Mouse (Mus musculus) midbrain, postnatal 0 days (tissue): Measurements from ENCODE around the gene Dbndd1. TPM values are rescaled to one million over a fixed set of nuclear protein-coding genes. Genes with fewer than 3 reads are reported as not detected.

ENCODE experiments used
- ATAC-seq: fragments of 200-750 bp; cut with Nextera tagmentation; 2 replicates; pipeline ENCODE4 v1.8.0; 2017; ENCODE audit warnings: moderate number of reproducible peaks, mild to moderate bottlenecking, moderate TSS enrichment, moderate library complexity; ENCODE audit not compliant: low FRiP score
- DNase-seq: peaks from one replicate; pipeline ENCODE4 v3.0.0-alpha.2; 2015; ENCODE audit warnings: low spot score
- H3K27ac ChIP-seq: fragments of 300-500 bp; sonication (generic); 2 replicates; pipeline ENCODE4 v1.5.1; 2014; ENCODE audit warnings: low read depth, mild to moderate bottlenecking, low read length, mixed read lengths
- H3K27me3 ChIP-seq: fragments of 300-500 bp; sonication (generic); 2 replicates; pipeline ENCODE4 v1.6.1; 2014; ENCODE audit warnings: low read length, control low read depth, mixed read lengths; ENCODE audit not compliant: insufficient read depth
- H3K36me3 ChIP-seq: fragments of 300-500 bp; sonication (generic); 2 replicates; pipeline ENCODE4 v1.6.1; 2014; ENCODE audit warnings: low read length, control low read depth, mixed read lengths; ENCODE audit not compliant: insufficient read depth
- H3K4me1 ChIP-seq: fragments of 300-500 bp; sonication (generic); 2 replicates; pipeline ENCODE4 v1.6.1; 2014; ENCODE audit warnings: mild to moderate bottlenecking, control low read depth, antibody characterized with exemption, low read length, mixed read lengths; ENCODE audit not compliant: insufficient read depth
- H3K4me2 ChIP-seq: fragments of 300-500 bp; sonication (generic); 2 replicates; pipeline ENCODE4 v1.6.1; 2014; ENCODE audit warnings: low read depth, mild to moderate bottlenecking, low read length, mixed read lengths; ENCODE audit not compliant: poor library complexity, severe bottlenecking
- H3K4me3 ChIP-seq: fragments of 300-500 bp; sonication (generic); 2 replicates; pipeline ENCODE4 v1.5.1; 2014; ENCODE audit warnings: low read depth, mild to moderate bottlenecking, low read length, moderate library complexity
- H3K9ac ChIP-seq: fragments of 300-500 bp; sonication (generic); replicated peaks from 2 replicates; pipeline ENCODE4 v1.6.1; 2014; ENCODE audit warnings: mild to moderate bottlenecking, low read length, moderate library complexity, mixed read lengths; ENCODE audit not compliant: poor library complexity, severe bottlenecking
- H3K9me3 ChIP-seq: fragments of 300-500 bp; sonication (generic); 2 replicates; pipeline ENCODE4 v1.6.1; 2016; ENCODE audit warnings: low read length, control low read depth
- CTCF ChIP-seq: IDR thresholded peaks from 2 replicates; pipeline ENCODE4 v1.5.1; 2016; ENCODE audit warnings: antibody characterized with exemption, mild to moderate bottlenecking
- WGBS: fragments of 180-500 bp; shearing (Covaris S2); extraction: QIAGEN DNeasy Blood & Tissue Kit; methylation state at CpG from one replicate; pipeline ENCODE4 v1.1.7; 2014; 5-methylcytosine and 5-hydroxymethylcytosine counted together
- polyA plus RNA-seq: library from polyadenylated mRNA; unstranded; fragments of >200 nt; fragmentation: Nextera tagmentation; extraction: Ambion mirVana; gene quantifications from 2 replicates; pipeline ENCODE4 v1.2.1, GENCODE M21; 2015
- total RNA-seq: library from RNA; depleted of rRNA; stranded (reverse); fragments of >200 nt; gene quantifications from 2 replicates; pipeline ENCODE4 v1.2.3, GENCODE M21; 2014; rRNA removed

Gene Dbndd1
- total and polyA plus RNA-seq, 2 experiments from 2014 or later = 69.6 to 101 TPM

GRCm38 (mm10) chr8:123467476-123467875, 47.8 kb downstream of the Dbndd1 start:
- no peak overlapping the region for H3K27ac ChIP-seq
- no peaks in the 10 kb centered on the region for H3K27me3 ChIP-seq
- no peak overlapping the region for H3K4me2 ChIP-seq
- peaks cover 16% of the 10 kb centered on the region; the same call in 1 of the 2 replicates for H3K36me3 ChIP-seq
- no peaks in the 10 kb centered on the region for H3K9me3 ChIP-seq
- H3K4me3 ChIP-seq = no peak overlapping the region
- TF ChIP-seq CTCF = no peak
- no peak for ATAC-seq
- H3K9ac ChIP-seq = no peak overlapping the region
- DNase-seq = no peak
- no peaks in the 10 kb centered on the region for H3K4me1 ChIP-seq
- 78% methylated on average over 3 of the region's 3 CpGs for WGBS

GRCm38 (mm10) chr8:123463651-123464050, 51.6 kb downstream of the Dbndd1 start:
- H3K27ac ChIP-seq = no peak overlapping the region
- H3K36me3 ChIP-seq = peaks cover 46% of the 10 kb centered on the region
- no peak for TF ChIP-seq CTCF
- 91% methylated on average over 4 of the region's 4 CpGs for WGBS
- H3K4me1 ChIP-seq = no peaks in the 10 kb centered on the region
- no peak overlapping the region for H3K4me3 ChIP-seq
- no peaks in the 10 kb centered on the region for H3K27me3 ChIP-seq
- DNase-seq = no peak
- no peak overlapping the region for H3K4me2 ChIP-seq
- H3K9me3 ChIP-seq = no peaks in the 10 kb centered on the region
- no peak overlapping the region for H3K9ac ChIP-seq
- no peak for ATAC-seq

Other genes starting within 250 kb of the Dbndd1 start
- gene Fanca, start 196.9 kb downstream of the Dbndd1 start, total RNA-seq = 4.2 and 17.6 TPM in 2 replicates
- gene Fanca, start 196.9 kb downstream of the Dbndd1 start, polyA plus RNA-seq = 3.0 and 3.3 TPM in 2 replicates
- 35.7 and 44.1 TPM in 2 replicates for gene Spire2, start 182.8 kb downstream of the Dbndd1 start, total RNA-seq
- 28.0 and 28.2 TPM in 2 replicates for gene Spire2, start 182.8 kb downstream of the Dbndd1 start, polyA plus RNA-seq
- gene Tcf25, start 141.7 kb downstream of the Dbndd1 start, total RNA-seq = 538 and 541 TPM in 2 replicates
- 413 and 416 TPM in 2 replicates for gene Tcf25, start 141.7 kb downstream of the Dbndd1 start, polyA plus RNA-seq
- gene Mc1r, start 108.4 kb downstream of the Dbndd1 start, total RNA-seq = 0.22 TPM in 1 of 2 replicates, not detected in the other
- 0.09 TPM in 1 of 2 replicates, not detected in the other for gene Mc1r, start 108.4 kb downstream of the Dbndd1 start, polyA plus RNA-seq
- 3,827 and 3,963 TPM in 2 replicates for gene Tubb3, start 104.0 kb downstream of the Dbndd1 start, total RNA-seq
- 1,921 and 2,058 TPM in 2 replicates for gene Tubb3, start 104.0 kb downstream of the Dbndd1 start, polyA plus RNA-seq
- 47.6 and 49.4 TPM in 2 replicates for gene Def8, start 91.9 kb downstream of the Dbndd1 start, total RNA-seq
- gene Def8, start 91.9 kb downstream of the Dbndd1 start, polyA plus RNA-seq = 36.4 and 39.4 TPM in 2 replicates
- 15.0 and 22.1 TPM in 2 replicates for gene Afg3l1, start 37.6 kb downstream of the Dbndd1 start, total RNA-seq
- gene Afg3l1, start 37.6 kb downstream of the Dbndd1 start, polyA plus RNA-seq = 40.8 and 43.5 TPM in 2 replicates
- gene Gas8, start 3.4 kb upstream of the Dbndd1 start, total RNA-seq = 21.4 and 28.8 TPM in 2 replicates
- 42.8 and 43.9 TPM in 2 replicates for gene Gas8, start 3.4 kb upstream of the Dbndd1 start, polyA plus RNA-seq
- gene Rhou, start 138.5 kb upstream of the Dbndd1 start, total RNA-seq = 24.9 and 28.2 TPM in 2 replicates
- gene Rhou, start 138.5 kb upstream of the Dbndd1 start, polyA plus RNA-seq = 7.0 and 7.1 TPM in 2 replicates